Mouse (Mus musculus): Measurements from ENCODE around the gene Eif4enif1.

- TF ChIP-seq CTCF (IDR thresholded peaks at IDR 0.05 in 2 of 3, conservative IDR thresholded peaks at IDR 0.05 in 1 of 3; ENCODE audit: control insufficient read depth in 1 of 3, insufficient read depth in 1 of 3, low read depth in 2 of 3, low read length in 3 of 3, poor library complexity in 1 of 3, severe bottlenecking in 1 of 3) (no peak), JUND (IDR thresholded peaks at IDR 0.05; ENCODE audit: low read depth, low read length) (no peak), USF2 (IDR thresholded peaks at IDR 0.05; ENCODE audit: borderline replicate concordance in 1 of 2, insufficient read depth in 1 of 2, low read depth in 1 of 2, low read length in 2 of 2) (no peak), ZKSCAN1 (IDR thresholded peaks at IDR 0.05; ENCODE audit: low read depth, low read length) (no peak), POLR2AphosphoS2 (IDR thresholded peaks at IDR 0.05; ENCODE audit: low read length) (no peak), MYC (IDR thresholded peaks at IDR 0.05; ENCODE audit: low read depth, low read length) (no peak), POLR2A (IDR thresholded peaks at IDR 0.05; ENCODE audit: control insufficient read depth in 1 of 2, insufficient read depth in 1 of 2, low read depth in 1 of 2, low read length in 2 of 2, poor library complexity in 1 of 2) (no peak), KAT2A (conservative IDR thresholded peaks at IDR 0.05; ENCODE audit: low read depth, low read length) (no peak), NELFE (IDR thresholded peaks at IDR 0.05; ENCODE audit: low read depth, low read length) (no peak)
Measured at GRCm38 (mm10) chr11:3203771-3204170, 1.6 kb downstream of the Eif4enif1 start.
